Mouse (Mus musculus) forebrain, embryonic 13.5 days (tissue): ENCODE data around the gene C2cd4a. TPM values are rescaled to one million over a fixed set of nuclear protein-coding genes. Genes with fewer than 3 reads are reported as not detected.

Experiments used
- ATAC-seq: fragments of 200-750 bp; cut with Nextera tagmentation; 2 replicates; pipeline ENCODE4 v1.8.0; 2017
- H3K27ac ChIP-seq: fragments of 300-500 bp; sonication (generic); 2 replicates; pipeline ENCODE4 v1.5.1; 2015; ENCODE audit warnings: inconsistent platforms, mild to moderate bottlenecking, moderate library complexity
- H3K27me3 ChIP-seq: fragments of 300-500 bp; sonication (generic); 2 replicates; pipeline ENCODE4 v1.6.1; 2015; ENCODE audit warnings: mild to moderate bottlenecking, inconsistent platforms
- H3K36me3 ChIP-seq: fragments of 300-500 bp; sonication (generic); 2 replicates; pipeline ENCODE4 v1.6.1; 2015; ENCODE audit warnings: mild to moderate bottlenecking, inconsistent platforms; ENCODE audit not compliant: poor library complexity, severe bottlenecking
- H3K4me1 ChIP-seq: fragments of 300-500 bp; sonication (generic); 2 replicates; pipeline ENCODE4 v1.6.1; 2015; ENCODE audit warnings: inconsistent platforms
- H3K4me2 ChIP-seq: fragments of 300-500 bp; sonication (generic); 2 replicates; pipeline ENCODE4 v1.6.1; 2015; ENCODE audit warnings: inconsistent platforms, mild to moderate bottlenecking, moderate library complexity
- H3K4me3 ChIP-seq: fragments of 300-500 bp; sonication (generic); 2 replicates; pipeline ENCODE4 v1.5.1; 2015; ENCODE audit warnings: mild to moderate bottlenecking, inconsistent platforms
- H3K9ac ChIP-seq: fragments of 300-500 bp; sonication (generic); 2 replicates; pipeline ENCODE4 v1.6.1; 2015; ENCODE audit warnings: mild to moderate bottlenecking, inconsistent platforms
- H3K9me3 ChIP-seq: fragments of 300-500 bp; sonication (generic); replicated peaks from 2 replicates; pipeline ENCODE4 v1.6.1; 2016; ENCODE audit warnings: inconsistent platforms
- WGBS: fragments of 180-500 bp; shearing (Covaris S2); methylation state at CpG from one replicate; pipeline ENCODE4 v1.1.7; 2015; 5-methylcytosine and 5-hydroxymethylcytosine counted together
- polyA plus RNA-seq: library from polyadenylated mRNA; unstranded; fragments of >200 nt; fragmentation: Nextera tagmentation; extraction: Ambion mirVana; gene quantifications from 2 replicates; pipeline ENCODE4 v1.2.1, GENCODE M21; 2015

Gene C2cd4a
- polyA plus RNA-seq, 1 experiment from 2014 or later = not detected

- ATAC-seq = peak; percentile 82
- Histone ChIP-seq H3K36me3 (no peaks in the 10 kb centered on the region), H3K9ac (peak overlapping the region; percentile 57), H3K27me3 (peaks cover 59% of the 10 kb centered on the region), H3K4me3 (peak overlapping the region; percentile 58), H3K27ac (no peak overlapping the region), H3K4me1 (peaks cover 21% of the 10 kb centered on the region), H3K9me3 (no peaks in the 10 kb centered on the region), H3K4me2 (peak overlapping the region; percentile 75)
- 2% methylated on average over 70 of the region's 84 CpGs for WGBS
Measured at GRCm38 (mm10) chr9:67830411-67831358, 1.4 kb downstream of the C2cd4a start.

GRCm38 (mm10) chr9:67828182-67828581 is 3.9 kb downstream of the C2cd4a start:
- no peak overlapping the region for H3K27ac ChIP-seq
- ATAC-seq = no peak
- peaks cover 21% of the 10 kb centered on the region for H3K4me1 ChIP-seq
- no peak overlapping the region for H3K9ac ChIP-seq
- H3K4me3 ChIP-seq = no peak overlapping the region
- peaks cover 49% of the 10 kb centered on the region for H3K27me3 ChIP-seq
- WGBS = 9% methylated on average over 3 of the region's 3 CpGs
- no peaks in the 10 kb centered on the region for H3K9me3 ChIP-seq
- H3K4me2 ChIP-seq = no peak overlapping the region
- no peaks in the 10 kb centered on the region for H3K36me3 ChIP-seq

GRCm38 (mm10) chr9:67825527-67825926 is 6.6 kb downstream of the C2cd4a start:
- H3K27ac ChIP-seq = no peak overlapping the region
- H3K4me1 ChIP-seq = 0 out of 2 replicates have a peak, but pooled peaks cover 2% of the 10 kb centered on the region
- H3K36me3 ChIP-seq = no peaks in the 10 kb centered on the region
- H3K4me3 ChIP-seq = no peak overlapping the region
- no peak overlapping the region for H3K4me2 ChIP-seq
- H3K9me3 ChIP-seq = no peaks in the 10 kb centered on the region
- no peak overlapping the region for H3K9ac ChIP-seq
- peaks cover 23% of the 10 kb centered on the region for H3K27me3 ChIP-seq
- ATAC-seq = no peak
- 83% methylated on average over 7 of the region's 7 CpGs for WGBS

- H3K9me3 ChIP-seq = no peaks in the 10 kb centered on the region
- WGBS = 83% methylated on average over 5 of the region's 5 CpGs
- ATAC-seq = no peak
- no peaks in the 10 kb centered on the region for H3K36me3 ChIP-seq
- no peak overlapping the region for H3K4me2 ChIP-seq
- H3K4me3 ChIP-seq = no peak overlapping the region
- H3K27ac ChIP-seq = no peak overlapping the region
- H3K9ac ChIP-seq = no peak overlapping the region
- H3K4me1 ChIP-seq = no peaks in the 10 kb centered on the region
- no peaks in the 10 kb centered on the region for H3K27me3 ChIP-seq
Measured at GRCm38 (mm10) chr9:67823131-67823530, 9.0 kb downstream of the C2cd4a start.

GRCm38 (mm10) chr9:67818668-67818950 is 13.5 kb downstream of the C2cd4a start:
- peaks cover 6% of the 10 kb centered on the region; the same call in 1 of the 2 replicates for H3K4me1 ChIP-seq
- ATAC-seq = no peak
- whole genome bisulfite sequencing = 88% methylated on average over 4 of the region's 4 CpGs
- H3K27ac ChIP-seq = no peak overlapping the region
- H3K9me3 ChIP-seq = no peaks in the 10 kb centered on the region
- no peak overlapping the region for H3K4me2 ChIP-seq
- no peaks in the 10 kb centered on the region for H3K36me3 ChIP-seq
- H3K27me3 ChIP-seq = no peaks in the 10 kb centered on the region
- H3K4me3 ChIP-seq = no peak overlapping the region
- no peak overlapping the region for H3K9ac ChIP-seq

- Histone ChIP-seq H3K9ac (no peak overlapping the region), H3K27me3 (no peaks in the 10 kb centered on the region), H3K36me3 (no peaks in the 10 kb centered on the region), H3K27ac (no peak overlapping the region), H3K9me3 (no peaks in the 10 kb centered on the region), H3K4me1 (peaks cover 7% of the 10 kb centered on the region; the same call in 1 of the 2 replicates), H3K4me2 (no peak overlapping the region), H3K4me3 (no peak overlapping the region)
- 65% methylated on average over 10 of the region's 10 CpGs for WGBS
- ATAC-seq = no peak
Measured at GRCm38 (mm10) chr9:67817898-67818667, 14.0 kb downstream of the C2cd4a start.

- Histone ChIP-seq H3K9ac (no peak overlapping the region), H3K27me3 (no peaks in the 10 kb centered on the region), H3K36me3 (no peaks in the 10 kb centered on the region), H3K4me1 (peaks cover 7% of the 10 kb centered on the region; the same call in 1 of the 2 replicates), H3K9me3 (no peaks in the 10 kb centered on the region), H3K4me3 (no peak overlapping the region), H3K4me2 (no peak overlapping the region), H3K27ac (no peak overlapping the region)
- 70% methylated on average over 2 of the region's 2 CpGs for WGBS
- no peak for ATAC-seq
Measured at GRCm38 (mm10) chr9:67816172-67816928, 15.8 kb downstream of the C2cd4a start.

GRCm38 (mm10) chr9:67813665-67814337 is 18.3 kb downstream of the C2cd4a start:
- Histone ChIP-seq H3K9ac (no peak overlapping the region), H3K4me3 (no peak overlapping the region), H3K27me3 (no peaks in the 10 kb centered on the region), H3K9me3 (no peaks in the 10 kb centered on the region), H3K27ac (no peak overlapping the region), H3K36me3 (no peaks in the 10 kb centered on the region), H3K4me2 (no peak overlapping the region), H3K4me1 (peaks cover 7% of the 10 kb centered on the region; the same call in 1 of the 2 replicates)
- 18% methylated on average over 8 of the region's 8 CpGs for WGBS
- ATAC-seq = no peak

GRCm38 (mm10) chr9:67813171-67813570 is 19.0 kb downstream of the C2cd4a start:
- no peak overlapping the region for H3K27ac ChIP-seq
- no peaks in the 10 kb centered on the region for H3K27me3 ChIP-seq
- H3K9me3 ChIP-seq = no peaks in the 10 kb centered on the region
- no peak overlapping the region for H3K9ac ChIP-seq
- no peak overlapping the region for H3K4me2 ChIP-seq
- H3K36me3 ChIP-seq = no peaks in the 10 kb centered on the region
- 77% methylated on average over 4 of the region's 4 CpGs for WGBS
- H3K4me1 ChIP-seq = peaks cover 7% of the 10 kb centered on the region; the same call in 1 of the 2 replicates
- ATAC-seq = no peak
- H3K4me3 ChIP-seq = no peak overlapping the region

- Histone ChIP-seq H3K27me3 (no peaks in the 10 kb centered on the region), H3K4me3 (no peak overlapping the region), H3K9me3 (no peaks in the 10 kb centered on the region), H3K4me1 (peaks cover 7% of the 10 kb centered on the region; the same call in 1 of the 2 replicates), H3K36me3 (no peaks in the 10 kb centered on the region), H3K9ac (no peak overlapping the region), H3K4me2 (no peak overlapping the region), H3K27ac (no peak overlapping the region)
- WGBS = 89% methylated on average over 3 of the region's 3 CpGs
- ATAC-seq = no peak
Measured at GRCm38 (mm10) chr9:67811116-67811515, 21.0 kb downstream of the C2cd4a start.

- H3K4me1 ChIP-seq = peaks cover 7% of the 10 kb centered on the region; the same call in 1 of the 2 replicates
- H3K4me2 ChIP-seq = no peak overlapping the region
- H3K27me3 ChIP-seq = no peaks in the 10 kb centered on the region
Measured at GRCm38 (mm10) chr9:67810527-67810926, 21.6 kb downstream of the C2cd4a start.

More at GRCm38 (mm10) chr9:67810527-67810926, 21.6 kb downstream of the C2cd4a start:
- Histone ChIP-seq H3K27ac (no peak overlapping the region), H3K9ac (no peak overlapping the region), H3K4me3 (no peak overlapping the region), H3K9me3 (no peaks in the 10 kb centered on the region), H3K36me3 (no peaks in the 10 kb centered on the region)
- no peak for ATAC-seq
- WGBS = 59% methylated on average over 6 of the region's 6 CpGs
